Mouse (Mus musculus) urinary bladder, postnatal 25 days (tissue): Measurements from ENCODE around the gene Slc4a1ap.
"Not testable (repeated sequence)": the region's sequence is repeated elsewhere in the genome, so short reads cannot be mapped to it uniquely, and the experiment has no call there.

ENCODE experiments used
- DNase-seq: peaks from one replicate; pipeline ENCODE4 v3.0.0; 2022; ENCODE audit warnings: low spot score

Gene Slc4a1ap

DNA sequence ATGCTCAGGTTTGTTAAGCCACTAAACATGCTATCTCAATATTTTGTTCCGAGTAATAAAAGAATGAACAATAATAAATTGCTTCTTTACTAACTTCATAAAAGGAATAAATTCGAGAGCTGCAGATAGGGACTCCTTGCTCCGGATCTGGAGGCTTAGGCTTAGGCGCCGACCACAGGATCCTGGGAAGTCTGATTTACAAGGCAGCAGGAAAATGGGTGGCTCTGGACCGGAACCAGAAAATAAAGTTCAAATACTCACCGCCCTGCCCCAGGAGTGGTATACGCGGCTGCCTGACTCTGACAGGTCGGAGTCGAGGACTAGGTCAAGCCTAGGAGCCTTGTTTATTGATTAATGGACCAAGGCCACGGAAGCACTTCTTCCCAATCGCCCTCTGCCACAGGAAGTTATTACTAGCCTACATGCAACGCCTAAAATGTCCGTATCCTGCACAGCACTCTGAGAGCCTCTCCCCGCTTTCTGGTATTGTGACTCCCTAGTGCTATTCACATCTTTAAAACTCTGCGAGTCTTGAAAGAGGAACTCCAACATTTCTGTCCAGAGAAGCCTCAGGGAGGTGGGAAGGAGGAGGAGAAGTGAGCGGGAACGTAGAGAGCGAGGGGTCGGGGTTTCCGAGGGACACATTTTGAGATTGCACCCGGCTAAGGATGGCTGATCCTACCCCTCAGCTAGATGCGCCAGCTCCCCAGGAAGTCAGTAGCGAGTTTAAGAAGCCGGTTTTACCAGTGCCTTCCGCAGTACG lies at the start of gene Slc4a1ap:
Gene Slc4a1ap, plus strand, starts transcription at position 642 of the 763 bp plus-strand sequence.
- peak; percentile 77 for DNase-seq

DNA sequence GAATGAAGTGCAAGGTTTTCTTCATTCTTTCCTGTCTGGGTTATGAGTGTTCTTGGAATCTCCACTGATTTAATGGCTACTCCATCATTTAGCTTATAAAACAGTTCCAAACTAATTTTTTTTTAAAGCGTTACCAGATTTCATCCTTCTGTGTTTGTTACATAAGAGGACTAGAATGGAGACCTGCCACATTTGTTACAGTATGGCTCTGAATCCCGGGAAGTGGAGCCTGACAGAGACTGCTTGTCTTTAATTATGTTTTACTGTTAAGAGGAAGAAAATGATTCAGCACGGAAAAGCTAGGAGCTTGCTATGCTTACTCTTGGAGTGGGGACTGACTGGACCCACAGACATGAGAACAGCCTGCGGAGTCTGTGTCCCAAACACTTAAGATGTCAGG lies 46.3 kb upstream of the Slc4a1ap start:
- no peak for DNase-seq

DNA sequence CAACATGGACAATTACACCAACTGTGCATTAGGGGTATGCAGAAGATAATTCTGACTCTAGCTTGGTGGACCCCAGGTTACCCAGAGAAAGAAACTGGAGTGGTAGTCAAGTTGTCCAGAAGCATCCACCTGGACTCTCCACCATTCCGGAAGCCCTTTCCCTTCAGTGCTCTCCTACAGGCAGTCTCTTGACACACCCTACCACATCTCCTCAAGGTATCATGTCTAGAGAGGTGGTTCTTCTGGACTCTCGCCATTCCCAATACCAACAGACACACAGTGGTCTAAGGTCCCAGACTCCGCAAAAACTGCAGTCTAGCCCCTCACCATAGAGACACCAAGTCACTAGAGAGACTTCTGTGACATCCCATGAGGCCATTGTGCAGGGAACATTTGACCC lies 41.4 kb upstream of the Slc4a1ap start, which contains the start of gene 4930548H24Rik:
Gene 4930548H24Rik, plus strand, starts transcription at position 301 of the 400 bp plus-strand sequence.
- no peak for DNase-seq

DNA sequence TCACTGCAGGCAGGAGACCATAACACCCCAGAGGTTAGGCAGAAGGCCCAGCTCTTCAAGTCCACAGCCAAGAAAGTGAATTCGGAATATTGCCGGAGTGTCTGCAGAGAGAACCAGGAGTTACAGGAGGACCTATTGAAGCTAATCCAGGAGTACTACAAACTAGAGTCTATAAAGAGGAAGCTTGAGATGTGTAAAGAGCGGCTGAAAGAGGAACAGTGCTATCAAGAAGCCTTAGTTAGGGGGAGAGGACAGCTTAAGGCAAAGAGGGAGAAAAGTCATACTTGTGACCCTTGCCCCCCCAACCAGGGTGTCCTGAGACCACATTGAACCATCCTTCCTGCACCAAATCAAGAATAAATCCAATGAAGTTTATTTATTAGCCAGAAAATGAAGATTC lies 38.9 kb upstream of the Slc4a1ap start:
- no peak for DNase-seq

DNA sequence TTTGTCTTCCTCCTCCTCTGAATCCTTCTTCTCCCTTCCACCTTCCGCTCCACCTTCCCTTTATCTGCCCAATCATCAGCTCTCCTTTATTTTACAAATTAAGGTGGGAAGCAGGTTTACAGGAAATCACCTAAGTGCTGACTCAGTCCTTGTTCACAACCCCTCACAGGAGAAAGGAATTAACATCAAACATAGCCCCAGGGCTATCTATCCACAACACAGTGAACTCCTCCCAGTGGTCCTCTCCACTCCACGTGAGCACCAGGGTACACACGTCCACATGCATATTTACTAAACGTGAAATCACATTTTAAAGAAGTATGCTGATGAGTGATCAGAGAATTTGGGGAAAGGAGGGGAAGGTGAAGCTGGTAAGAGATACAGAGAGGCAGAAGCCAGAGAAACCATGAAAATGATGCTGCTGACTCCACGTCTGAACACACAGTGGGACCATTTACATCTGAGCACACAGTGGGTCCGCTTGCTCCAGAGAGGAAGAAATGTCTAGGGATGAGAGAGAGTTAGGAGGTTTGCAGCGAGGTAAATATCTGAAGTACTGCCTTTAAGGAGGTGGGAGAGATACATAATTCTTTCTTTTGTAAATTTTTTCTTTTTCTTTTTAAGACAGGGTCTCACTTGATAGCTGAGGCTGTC lies 37.6 kb upstream of the Slc4a1ap start:
- DNase-seq: no peak

DNA sequence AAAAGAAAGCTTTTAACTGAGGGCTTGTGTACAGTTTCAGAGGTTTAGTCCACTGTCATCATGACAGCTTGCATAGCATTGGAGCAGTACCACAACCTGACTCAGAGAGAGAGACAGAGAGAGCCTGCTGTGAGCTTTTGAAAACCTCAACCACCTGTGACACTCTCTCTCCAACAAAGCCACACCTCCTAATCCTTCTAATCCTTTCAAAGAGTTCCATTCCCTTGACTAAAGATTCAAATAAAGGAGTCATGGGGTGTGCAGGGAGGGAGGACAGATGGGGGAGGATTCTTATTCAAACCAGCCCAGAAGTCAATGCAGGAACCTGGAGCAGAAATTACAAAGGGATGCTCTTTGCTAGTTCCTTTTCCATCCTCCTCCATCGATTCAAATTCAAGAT lies 34.8 kb upstream of the Slc4a1ap start:
- no peak for DNase-seq

DNA sequence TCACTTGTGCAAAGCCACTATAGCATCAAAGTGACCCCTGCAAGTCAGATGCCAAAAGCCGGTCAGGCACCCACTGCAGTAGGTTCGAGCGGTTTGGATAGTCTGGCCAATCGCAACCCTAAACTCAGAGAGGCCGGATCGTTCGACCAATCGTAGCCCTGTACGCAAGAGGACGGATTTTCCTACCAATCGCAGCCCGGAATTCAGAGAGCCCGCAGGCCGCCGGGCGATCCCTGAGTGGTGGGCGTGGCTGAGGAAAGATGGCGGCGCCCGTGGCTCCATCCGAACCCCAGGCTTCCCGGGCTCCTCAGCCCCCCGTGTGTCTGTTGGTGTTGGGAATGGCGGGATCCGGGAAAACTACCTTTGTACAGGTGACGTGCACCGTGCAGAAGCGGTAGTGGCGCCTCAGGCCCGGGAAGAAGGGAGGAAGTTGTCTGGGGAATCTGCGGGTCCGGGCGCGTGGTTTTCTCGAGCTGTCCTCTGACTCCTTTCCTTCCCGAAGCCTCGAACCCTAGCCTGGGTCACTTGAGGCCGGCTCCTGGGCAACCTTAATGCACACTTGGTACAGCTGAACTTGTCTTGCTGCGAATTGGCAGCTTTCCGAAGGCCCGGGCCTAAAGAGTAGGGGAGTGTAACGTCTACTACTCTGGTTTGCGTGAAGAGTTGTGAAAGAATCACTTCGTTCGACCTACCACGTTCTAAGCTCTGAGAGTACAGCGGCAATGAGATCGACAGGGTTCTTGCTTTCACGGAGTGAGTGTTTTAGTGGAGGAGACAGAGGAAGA lies 32.1 kb upstream of the Slc4a1ap start, which contains the start of gene Gpn1:
Gene Gpn1, plus strand, starts transcription at position 229 of the 785 bp plus-strand sequence.
- DNase-seq: peak; percentile 83

DNA sequence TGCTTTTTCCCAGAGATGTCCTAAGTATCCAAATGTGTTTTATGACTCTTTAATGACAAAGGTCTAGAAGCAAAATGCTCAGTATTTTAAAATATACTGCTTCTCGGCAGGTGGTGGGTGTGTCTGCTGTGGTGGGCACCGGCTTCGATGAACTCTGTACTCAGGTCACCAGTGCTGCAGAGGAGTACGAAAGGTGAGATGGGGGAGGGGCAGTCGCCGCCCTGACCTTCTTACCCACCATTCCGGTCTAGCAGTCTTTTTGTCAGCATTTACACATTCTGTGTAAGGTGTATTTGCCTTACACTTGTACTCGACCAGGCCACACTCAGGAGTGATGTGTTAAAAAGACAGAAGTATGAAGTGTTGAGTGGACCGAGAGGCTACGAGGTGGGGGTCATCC lies 22.0 kb upstream of the Slc4a1ap start:
- no peak for DNase-seq

DNA sequence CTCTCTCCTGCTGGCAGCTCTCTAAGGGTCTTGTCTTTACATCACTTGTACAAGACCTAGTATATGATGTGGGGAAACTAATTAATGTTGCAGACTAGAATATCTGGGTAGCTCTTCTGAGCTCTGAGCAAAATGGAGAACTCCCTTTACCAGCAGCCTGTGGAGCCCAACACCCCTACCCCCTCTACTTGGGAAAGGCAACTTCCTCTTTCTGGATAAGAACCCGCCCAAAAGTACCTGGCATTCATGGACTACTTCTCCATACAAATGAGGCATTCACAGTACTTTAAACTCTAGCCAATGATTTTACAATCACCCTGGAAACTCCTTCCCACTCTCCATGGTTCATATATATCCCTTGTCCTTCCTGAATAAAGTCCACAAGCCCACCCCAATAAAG lies 14.3 kb upstream of the Slc4a1ap start:
- no peak for DNase-seq

DNA sequence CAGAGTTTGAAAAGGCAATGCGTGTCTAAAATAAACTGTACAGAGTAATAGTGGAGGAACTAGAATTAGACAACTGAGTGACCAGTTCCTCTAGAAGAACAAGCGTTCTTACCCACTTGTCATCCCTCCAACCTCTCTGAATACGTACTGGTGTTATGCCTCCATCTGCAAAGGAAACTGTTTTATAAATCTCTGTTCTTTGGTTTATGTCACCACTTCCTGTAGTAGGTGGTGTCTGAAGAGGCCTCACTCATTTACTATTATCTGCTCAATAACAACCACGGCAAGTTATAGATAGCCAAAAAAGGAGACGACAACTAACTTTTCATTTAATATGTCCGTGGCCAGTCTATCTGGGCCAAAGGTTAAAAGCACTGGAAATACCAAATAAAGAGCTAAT lies 6.2 kb upstream of the Slc4a1ap start:
- DNase-seq: no peak

DNA sequence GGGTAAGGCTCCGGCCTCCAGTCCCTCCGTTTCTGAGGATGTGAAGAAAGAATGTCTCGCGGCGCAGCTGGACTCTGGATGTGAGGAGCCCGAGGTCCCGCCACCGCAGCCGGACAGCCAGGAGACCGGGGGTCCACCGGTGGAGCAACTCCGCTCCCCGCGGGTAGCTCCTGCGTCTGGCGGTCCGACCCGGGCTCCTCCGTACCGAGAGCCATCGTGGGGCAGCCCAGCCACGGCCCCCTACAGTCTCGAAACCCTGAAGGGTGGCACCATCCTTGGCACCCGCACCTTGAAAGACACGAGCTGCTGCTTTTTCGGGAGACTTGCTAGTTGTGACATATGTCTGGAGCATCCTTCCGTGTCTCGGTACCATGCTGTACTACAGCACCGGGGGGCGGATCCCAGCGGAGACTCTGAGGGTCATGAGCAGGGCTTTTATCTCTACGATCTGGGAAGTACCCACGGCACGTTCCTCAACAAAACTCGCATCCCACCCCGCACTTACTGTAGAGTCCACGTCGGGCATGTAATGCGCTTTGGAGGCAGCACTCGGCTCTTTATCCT lies 404 bp downstream of the Slc4a1ap start:
- DNase-seq: no peak

DNA sequence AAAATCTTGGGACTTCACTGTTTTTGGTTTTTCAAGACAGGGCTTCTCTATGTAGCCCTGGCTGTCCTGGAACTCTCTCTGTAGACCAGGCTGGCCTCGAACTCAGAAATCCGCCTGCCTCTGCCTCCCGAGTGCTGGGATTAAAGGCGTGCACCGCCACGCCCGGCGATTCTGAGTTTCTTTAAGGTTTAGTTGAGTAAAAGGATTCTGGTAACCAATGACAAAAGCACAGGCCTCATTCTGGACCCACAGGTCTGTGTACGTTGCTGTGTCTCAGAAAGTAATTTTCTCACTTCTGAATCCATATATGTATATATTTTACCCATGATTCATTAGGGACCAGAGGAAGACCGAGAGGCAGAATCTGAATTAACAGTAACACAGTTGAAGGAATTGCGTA lies 912 bp downstream of the Slc4a1ap start, which contains the start of gene Supt7l:
Gene Supt7l, minus strand, starts transcription at position 101 of the 400 bp plus-strand sequence.
- not testable (repeated sequence) for DNase-seq

DNA sequence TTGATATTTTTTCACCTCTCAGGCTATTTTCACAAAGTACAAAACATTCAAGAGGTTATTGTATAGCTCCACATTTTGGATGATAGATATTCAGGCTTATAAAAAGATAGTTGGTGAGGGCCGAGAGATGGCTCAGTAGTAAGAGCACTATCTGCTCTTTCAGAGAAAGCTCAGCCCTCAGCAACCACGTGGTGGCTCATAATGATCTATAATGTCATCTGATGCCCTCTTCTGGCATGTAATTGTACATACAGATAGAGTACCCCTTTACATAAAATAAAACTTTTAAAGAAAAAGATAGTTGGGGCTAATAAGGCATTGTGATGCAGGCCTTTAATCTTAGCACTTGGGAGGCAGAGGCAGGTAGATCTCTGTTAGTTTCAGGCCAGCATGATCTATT lies 1.8 kb downstream of the Slc4a1ap start:
- no peak for DNase-seq

DNA sequence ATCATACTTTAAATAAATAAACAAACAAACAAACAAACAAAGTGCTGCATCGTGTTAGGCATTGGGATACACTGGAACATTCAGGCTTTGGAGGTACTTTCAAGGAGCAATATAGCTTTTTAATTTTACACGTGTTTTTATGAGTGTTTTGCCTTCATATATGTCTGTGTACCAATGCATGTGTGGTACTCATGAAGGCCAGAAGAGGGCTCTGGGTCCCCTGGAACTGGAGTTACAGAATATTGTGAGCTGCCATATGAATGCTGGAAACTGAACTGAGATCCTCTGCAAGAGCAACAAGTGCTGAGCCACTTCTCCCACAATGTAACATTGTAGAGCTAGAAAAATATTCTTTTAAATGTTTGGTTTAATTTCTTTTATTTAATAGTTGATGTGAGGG lies 8.4 kb downstream of the Slc4a1ap start:
- DNase-seq: no peak

DNA sequence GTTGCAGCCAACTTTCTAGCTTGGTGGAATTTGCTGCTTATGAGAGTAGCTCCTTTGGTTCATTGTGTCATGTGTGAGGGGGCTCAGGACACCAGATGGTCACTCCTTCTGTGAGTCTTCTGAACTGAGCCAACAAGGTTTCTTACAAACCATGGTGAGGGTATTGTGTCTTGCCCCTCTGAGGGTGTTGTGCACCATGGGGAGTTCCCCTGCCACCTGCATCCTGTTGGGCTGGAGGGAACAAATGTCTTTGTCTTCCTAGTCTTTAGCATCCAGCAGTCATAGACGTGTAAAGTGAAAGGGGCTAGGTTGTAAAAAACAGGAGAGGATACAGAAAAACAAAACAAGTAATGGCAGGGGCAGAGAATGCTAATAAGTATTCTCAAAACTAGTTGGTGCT lies 32.6 kb downstream of the Slc4a1ap start:
- no peak for DNase-seq

DNA sequence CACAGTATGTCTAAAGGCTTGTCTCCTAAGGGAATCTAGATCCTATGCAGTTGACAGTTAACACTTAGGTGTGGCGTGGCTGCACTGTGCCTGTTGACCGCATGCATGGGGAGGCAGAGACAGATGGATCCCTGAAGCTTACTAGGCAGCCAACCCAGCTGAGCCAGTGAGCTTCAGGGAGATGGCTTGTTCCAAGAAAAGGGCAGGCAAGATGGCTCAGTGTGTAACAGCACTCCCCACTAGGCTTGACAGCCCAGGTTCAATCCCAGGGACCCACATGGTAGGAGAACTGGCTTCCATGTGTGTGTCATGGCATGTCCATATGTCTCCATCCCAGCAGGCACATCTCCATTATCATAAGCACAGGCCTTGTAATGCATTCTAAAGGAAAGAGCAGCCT lies 33.6 kb downstream of the Slc4a1ap start:
- no peak for DNase-seq

DNA sequence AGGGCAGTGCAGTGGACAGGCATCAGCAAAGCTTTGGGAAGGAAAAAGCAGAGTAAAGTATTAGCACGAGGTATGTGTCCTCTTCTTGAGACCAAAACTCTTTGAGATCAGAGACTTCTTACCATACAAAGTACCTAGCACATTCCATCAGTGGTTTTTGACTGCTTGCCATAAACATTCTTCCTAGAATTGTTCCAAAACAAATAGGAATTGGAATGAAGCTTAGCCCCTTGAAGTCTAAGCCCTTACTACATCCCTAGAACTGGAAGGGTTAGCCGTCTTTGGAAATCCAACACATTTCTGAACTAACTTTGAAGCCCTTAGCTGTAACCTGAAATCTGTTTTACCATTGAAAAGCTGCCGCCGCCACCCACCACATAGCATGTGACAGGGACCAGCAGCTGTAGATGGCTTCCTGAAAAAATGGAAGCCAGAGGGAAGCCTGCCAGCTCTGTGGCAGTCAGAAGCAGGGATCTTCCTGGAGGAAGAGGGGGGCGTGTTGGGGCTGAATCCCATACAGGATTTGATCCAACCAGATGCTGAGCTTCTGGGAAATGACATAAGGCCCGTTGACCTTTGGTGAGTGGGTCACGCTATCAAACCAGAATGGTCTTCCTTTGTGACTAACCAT lies 35.4 kb downstream of the Slc4a1ap start:
- DNase-seq: no peak

DNA sequence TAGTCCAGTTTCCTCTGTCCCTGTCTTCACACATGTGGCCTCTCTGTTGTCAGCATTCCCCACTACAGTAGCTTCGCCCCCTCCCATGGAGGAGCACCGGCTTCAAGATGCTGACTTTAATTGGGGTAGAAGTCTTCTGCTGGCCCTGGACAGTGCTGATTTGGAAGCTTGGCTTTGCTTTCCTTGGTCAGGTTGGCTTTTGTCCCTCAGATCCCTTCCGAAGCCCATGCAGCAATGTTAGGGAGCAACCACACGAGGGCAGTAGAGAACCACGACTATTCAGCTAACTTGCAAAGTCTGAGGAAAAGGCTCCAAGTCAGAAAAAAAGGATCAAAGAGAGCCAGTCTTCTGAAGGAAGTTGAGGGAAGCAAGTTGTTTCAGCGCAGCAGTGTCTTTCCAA lies 36.7 kb downstream of the Slc4a1ap start:
- peak; percentile 78 for DNase-seq

DNA sequence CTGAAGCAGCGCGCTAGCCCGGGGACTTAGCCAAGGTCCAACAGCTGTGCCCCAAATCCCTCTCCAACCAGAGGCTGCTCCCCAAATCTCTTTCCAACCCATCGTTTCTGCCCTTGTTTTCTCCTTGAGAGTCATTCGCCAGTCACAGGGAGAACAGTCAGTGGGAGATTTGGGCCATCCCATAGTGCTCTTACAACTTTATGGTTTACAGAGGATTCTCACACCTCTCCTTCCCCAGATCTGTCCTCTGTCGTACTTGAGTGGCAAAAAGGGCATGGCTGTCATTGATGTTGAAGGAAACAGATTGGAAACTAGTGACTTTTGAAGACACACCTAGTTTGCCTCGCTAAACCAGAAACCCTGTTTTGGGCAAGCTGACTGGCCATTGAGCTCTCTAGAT lies 37.1 kb downstream of the Slc4a1ap start:
- no peak for DNase-seq

DNA sequence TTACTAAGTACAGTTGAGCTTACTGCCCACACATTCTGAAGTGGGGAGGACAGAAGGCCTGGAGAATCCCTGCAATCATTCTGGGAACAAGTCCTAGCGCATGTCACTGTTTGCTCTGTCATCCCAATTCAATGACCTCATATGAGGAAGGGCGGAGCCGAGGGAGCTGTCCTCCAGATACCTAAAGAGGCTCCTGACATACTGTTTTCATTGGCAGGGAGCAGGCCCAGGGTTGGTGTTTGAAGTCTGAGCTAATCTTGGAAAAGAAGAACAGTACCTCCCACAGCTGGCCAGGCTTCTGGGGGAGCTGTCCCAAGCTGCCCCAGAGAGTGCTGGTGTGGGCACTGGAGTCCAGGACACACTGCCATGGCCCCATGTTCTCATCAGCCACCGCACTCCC lies 38.2 kb downstream of the Slc4a1ap start:
- DNase-seq: peak; percentile 31

DNA sequence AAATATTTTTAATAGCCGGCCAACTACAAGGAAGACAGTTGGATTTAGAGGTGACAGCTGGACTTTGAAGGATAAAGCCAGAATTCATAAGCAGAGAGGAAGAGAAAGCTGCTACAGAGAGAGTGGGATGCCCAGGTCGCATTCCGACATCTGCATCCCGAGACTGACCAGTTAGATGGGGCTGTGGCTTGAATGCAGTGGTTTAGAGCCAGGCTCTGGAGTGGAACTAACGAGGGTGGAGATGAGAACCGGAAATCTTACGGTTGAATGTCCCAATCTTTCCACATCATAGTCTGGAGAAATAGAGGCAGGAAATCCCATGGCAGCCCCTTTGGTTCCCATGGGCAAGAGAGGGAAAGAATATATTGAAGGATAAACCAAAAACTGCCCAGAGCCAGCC lies 39.2 kb downstream of the Slc4a1ap start:
- DNase-seq: no peak

DNA sequence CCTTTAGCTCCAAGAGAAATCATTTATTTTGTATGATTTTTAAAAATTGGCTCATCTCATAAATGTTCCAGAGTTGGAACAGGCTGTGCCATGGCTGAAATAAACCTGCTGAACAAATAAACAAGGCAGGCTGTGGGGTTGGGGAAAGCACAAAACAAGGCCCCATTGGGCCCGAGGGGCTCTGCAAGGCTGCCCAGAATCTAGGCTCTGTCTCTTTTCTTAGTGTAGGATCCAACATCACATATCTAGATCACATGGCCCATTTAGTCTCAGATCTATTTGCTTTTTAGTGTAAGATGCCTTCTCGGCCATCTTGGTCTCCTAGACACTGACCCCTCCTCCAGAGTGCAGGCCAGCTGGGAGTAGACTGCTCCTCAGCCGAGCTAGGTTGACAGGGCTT lies 39.7 kb downstream of the Slc4a1ap start:
- no peak for DNase-seq
